Mouse (Mus musculus): ENCODE results near the gene Gm11639. TPM values are rescaled to one million over a fixed set of nuclear protein-coding genes. Genes with fewer than 3 reads are reported as not detected.

Gene Gm11639
- under 1 TPM; 0.05 to 0.31 TPM for polyA plus RNA-seq (2017; shearing (Covaris generic))

GRCm38 (mm10) chr11:104685548-104685947 lies at the start of gene Gm11639:
Gm11639 (plus strand) TSS chr11:104685707.

GRCm38 (mm10) chr11:105063292-105063691 lies 377.8 kb downstream of the Gm11639 start, which contains the start of gene Efcab3:
Efcab3 (plus strand) TSS chr11:105063592.

GRCm38 (mm10) chr11:105125735-105126519 lies 440.4 kb downstream of the Gm11639 start, which contains the start of gene Mettl2:
Mettl2 (plus strand) TSS chr11:105126425.

GRCm38 (mm10) chr11:105146593-105146992 lies 461.1 kb downstream of the Gm11639 start, which contains the start of gene Gm10842:
Gm10842 (plus strand) TSS chr11:105146893.

Other genes starting within 250 kb of the Gm11639 start
- 10 to 100 TPM; 57.7 to 74.7 TPM for gene Kansl1, start 216.8 kb upstream of the Gm11639 start, polyA plus RNA-seq (2017; shearing (Covaris generic))
- gene Cdc27, start 135.1 kb upstream of the Gm11639 start, polyA plus RNA-seq (2017; shearing (Covaris generic)), result 10 to 100 TPM; 30.9 to 36.2 TPM
- 10 to 100 TPM in 1 of 2 experiments, 1 to 10 TPM in 1; 7.0 to 19.6 TPM for gene Myl4, start 135.0 kb upstream of the Gm11639 start, polyA plus RNA-seq (2017; shearing (Covaris generic))
- gene Itgb3, start 77.7 kb upstream of the Gm11639 start, polyA plus RNA-seq (2017; shearing (Covaris generic)), result 10 to 100 TPM; 16.0 to 32.9 TPM